Mouse (Mus musculus): ENCODE results near the gene Patj.

Gene Patj

DNA sequence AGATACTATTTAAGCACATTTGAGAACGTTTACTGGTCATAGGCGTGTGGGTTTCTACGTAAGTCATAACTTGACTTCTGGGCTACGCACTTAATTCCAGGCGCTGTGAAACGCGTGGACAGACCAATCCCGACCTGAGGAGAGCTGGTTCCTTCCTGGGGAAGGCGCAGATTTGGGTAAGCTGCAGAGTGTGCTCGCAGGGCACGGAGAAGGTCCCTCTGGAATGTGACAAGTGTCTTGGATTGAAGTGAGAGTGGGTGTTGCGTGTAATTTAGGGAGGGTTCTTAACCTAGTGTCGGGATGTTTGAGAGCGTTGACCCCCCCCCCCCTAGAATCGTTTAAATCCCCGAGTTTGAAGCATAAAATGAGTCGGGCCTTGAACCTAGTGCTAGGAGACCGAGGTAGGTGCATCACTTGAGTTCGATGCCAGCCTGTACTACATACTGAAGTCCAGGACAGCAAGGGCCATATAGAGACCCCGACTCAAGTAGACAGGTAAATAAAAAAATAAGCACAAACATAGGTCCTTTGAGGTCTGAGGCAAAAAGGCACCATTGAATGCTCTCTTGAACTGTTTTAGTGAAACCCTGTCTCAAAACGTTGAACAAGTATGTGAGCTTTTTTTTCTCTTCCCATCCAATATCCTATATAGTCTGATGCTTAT, 331.8 kb downstream of the Patj start:
- DNase-seq (ENCODE audit: low spot score), result no peak

DNA sequence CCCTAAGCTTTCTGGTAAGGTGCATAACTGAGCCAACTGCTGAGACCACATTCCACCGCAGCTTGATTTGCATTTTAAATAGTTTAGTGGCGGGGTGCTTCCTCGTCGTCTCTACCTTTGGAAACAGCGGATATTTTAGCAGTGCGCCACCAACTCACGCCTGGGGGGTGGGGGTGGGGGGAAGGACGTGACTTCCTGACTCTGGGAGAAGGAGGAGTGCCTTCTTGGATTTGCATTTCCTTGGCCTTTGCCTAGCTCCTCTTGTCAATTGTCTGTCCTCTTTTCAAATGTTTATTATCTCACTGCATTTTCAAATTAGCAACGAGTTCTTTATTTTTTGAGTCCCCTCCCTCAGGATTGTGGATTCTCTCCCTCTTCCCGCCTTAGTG, 332.4 kb downstream of the Patj start:
- DNase-seq (ENCODE audit: low spot score), result no peak

- DNase-seq (ENCODE audit: low spot score), result no peak
Measured at GRCm38 (mm10) chr4:98728716-98729115, 333.1 kb downstream of the Patj start.

DNA sequence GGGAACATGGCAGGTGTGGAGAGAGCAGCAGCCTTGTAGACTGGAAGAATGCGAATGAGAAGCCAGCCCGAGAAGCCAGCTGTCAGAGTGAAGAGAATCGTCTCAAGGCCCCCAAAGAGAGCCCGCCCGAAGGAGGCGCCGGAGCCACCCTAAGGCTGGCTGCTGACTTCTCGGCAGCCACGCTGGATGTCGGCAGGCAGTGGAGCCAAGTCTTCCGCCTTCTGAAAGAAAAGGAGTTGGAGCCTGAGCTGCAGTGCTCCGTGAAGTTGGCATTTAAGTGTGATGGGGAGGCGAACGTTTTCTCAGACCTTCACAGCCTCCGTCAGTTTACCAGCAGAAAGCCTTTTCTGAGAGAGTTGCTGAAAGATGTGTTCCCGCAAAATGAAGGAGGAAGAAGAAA, 338.1 kb downstream of the Patj start:
- no peak for DNase-seq (ENCODE audit: low spot score)

DNA sequence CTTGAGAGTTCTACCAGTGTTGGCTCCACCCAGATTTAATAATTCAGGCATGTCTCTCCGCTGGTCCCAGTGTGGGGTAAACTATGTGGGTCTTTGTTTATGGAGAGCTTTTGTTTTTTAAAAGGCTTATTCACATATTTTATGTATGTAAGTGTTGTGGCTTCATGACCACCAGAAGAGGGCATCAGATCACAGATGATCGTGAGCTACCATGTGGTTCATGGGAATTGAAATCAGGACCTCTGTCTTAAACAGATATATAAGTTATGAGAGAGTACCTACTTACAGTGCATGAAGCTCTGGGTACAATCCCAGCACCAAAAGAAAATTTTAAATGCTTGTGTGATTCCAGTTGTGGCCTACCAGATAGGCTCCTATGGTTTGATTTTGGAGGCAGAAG, 344.2 kb downstream of the Patj start:
- no peak for DNase-seq (ENCODE audit: low spot score)

GRCm38 (mm10) chr4:98743209-98743905, 347.8 kb downstream of the Patj start:
- no peak for DNase-seq (ENCODE audit: low spot score)

DNA sequence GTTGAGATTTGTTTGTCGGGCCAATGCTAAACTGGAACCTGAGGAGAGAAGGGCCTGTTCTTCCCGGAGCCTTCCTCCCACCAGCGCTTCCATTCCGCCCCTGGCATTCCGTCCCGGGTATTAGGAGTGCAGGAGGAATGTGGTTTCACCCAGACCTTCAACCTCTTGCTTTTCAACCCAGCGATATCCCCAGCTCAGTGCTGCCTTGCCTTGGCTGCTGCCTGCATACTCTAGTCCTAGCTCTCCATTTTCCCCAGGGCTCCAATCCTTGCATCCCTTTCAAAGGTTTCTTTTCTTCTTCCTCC, 348.3 kb downstream of the Patj start:
- no peak for DNase-seq (ENCODE audit: low spot score)

DNA sequence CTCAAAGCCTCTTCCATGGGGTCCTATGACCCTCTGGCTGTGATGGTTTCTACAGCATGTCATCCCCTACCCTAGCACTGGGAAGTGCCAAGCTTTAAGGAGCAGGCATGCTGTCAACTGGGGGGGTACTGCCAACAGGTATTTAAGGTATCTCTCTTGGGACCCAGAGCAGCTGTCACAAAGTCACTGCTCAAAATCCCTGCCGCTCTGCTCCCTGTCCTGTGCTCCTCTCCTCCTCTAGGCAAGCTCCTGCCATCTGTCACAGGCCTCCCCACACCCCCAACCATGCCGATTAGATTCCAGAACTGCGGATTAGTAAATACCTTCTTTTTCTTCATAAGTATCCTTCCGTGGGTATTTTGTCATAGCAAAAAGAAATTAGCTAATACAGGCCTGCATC, 358.9 kb downstream of the Patj start:
- no peak for DNase-seq (ENCODE audit: low spot score)

GRCm38 (mm10) chr4:98756141-98756540, 360.6 kb downstream of the Patj start:
- no peak for DNase-seq (ENCODE audit: low spot score)

- DNase-seq (ENCODE audit: low spot score), result peak; percentile 26
Measured at GRCm38 (mm10) chr4:98758012-98758821, 362.6 kb downstream of the Patj start.

GRCm38 (mm10) chr4:98758872-98759518, 363.4 kb downstream of the Patj start:
- DNase-seq (ENCODE audit: low spot score), result no peak

- DNase-seq (ENCODE audit: low spot score), result no peak
Measured at GRCm38 (mm10) chr4:98767134-98768133, 371.8 kb downstream of the Patj start.
